Mouse (Mus musculus): Measurements from ENCODE around the gene Tle4.

DNA sequence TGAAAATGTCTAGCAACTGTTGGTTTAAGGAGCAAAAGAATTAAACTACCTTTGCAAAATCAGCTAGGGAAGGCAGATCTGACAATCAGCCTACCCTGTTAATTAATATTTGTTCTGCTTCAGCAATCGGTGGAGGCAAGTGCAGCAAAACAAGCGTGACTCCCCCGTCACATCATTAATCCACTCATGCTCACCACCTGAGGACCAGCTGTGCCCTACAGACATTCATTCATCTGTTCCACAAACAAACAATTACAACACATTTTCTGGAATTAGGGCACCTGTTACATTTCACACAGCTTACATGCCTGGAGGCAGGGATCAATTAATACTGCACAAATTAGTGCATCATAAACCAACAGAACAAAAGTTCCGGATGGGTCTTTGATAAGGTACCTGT lies 89.0 kb downstream of the Tle4 start:
- TF ChIP-seq CTCF (IDR thresholded peaks at IDR 0.05; ENCODE audit: low read depth, low read length) (no peak), POLR2A (IDR thresholded peaks at IDR 0.05; ENCODE audit: extremely low read depth, insufficient read depth, low read length) (no peak)
